Mouse (Mus musculus): ENCODE measurements around the gene Gm5938.

GRCm38 (mm10) chrX:78091274-78091673 is 34.0 kb upstream of the Gm5938 start, which contains the start of gene Obp1a:
- TF ChIP-seq TAL1 (IDR thresholded peaks at IDR 0.05; ENCODE audit: low read length) (no peak), GATA1 (IDR thresholded peaks at IDR 0.05; ENCODE audit: low read length) (no peak)
